In genomic region chr2:69663827-69664476, GRCm38 (mm10) we compare ENCODE assay signal across 25 mouse cellular contexts. TPM values are rescaled to one million over a fixed set of nuclear protein-coding genes. Genes with fewer than 3 reads are reported as not detected.
DNase-seq lines count a peak whose midpoint lies in the region; ATAC-seq lines count a peak whose summit lies in the region.
"Had no signal": no experiment of that assay in that cellular context is flagged by ENCODE, and none has a peak within 500 bp of the region (broad histone marks: within the 10 kb centered on the region; RNA-seq: fewer than 3 reads in every experiment).

No protein-coding gene starts in this region.

- 0 out of 2 replicates have a peak, but pooled peaks have one; percentile 33 for ATAC-seq in kidney, embryonic 15.5 days (replicated peaks; ENCODE audit: low FRiP score)
- ATAC-seq in common myeloid progenitor, adult 5-6 weeks (replicated peaks; ENCODE audit: low read depth, poor library complexity, severe bottlenecking) = peak; percentile 39; the same call in 1 of the 2 replicates
- ATAC-seq in megakaryocyte, adult 5-6 weeks (ENCODE audit: poor library complexity, severe bottlenecking) = peak; percentile 89
- no peak for ATAC-seq in forebrain, embryonic 16.5 days
- ATAC-seq: forebrain, embryonic 14.5 days; lung, postnatal 0 days had no signal

- no peaks in the 10 kb centered on the region for H3K4me1 ChIP-seq in kidney, embryonic 15.5 days
- no peaks in the 10 kb centered on the region; the same call in 1 of the 2 replicates for H3K4me1 ChIP-seq in forebrain, embryonic 16.5 days (replicated peaks; ENCODE audit: control insufficient read depth, insufficient read depth, low read length)
- H3K4me1 ChIP-seq: heart, embryonic 15.5 days; hindbrain, embryonic 15.5 days; neural tube, embryonic 15.5 days; stomach, embryonic 15.5 days had no signal

- no peaks in the 10 kb centered on the region for H3K9me3 ChIP-seq in kidney, embryonic 15.5 days (replicated peaks)
- no peaks in the 10 kb centered on the region for H3K9me3 ChIP-seq in forebrain, embryonic 16.5 days (ENCODE audit: control insufficient read depth, low read length)
- H3K9me3 ChIP-seq: heart, embryonic 15.5 days; hindbrain, embryonic 15.5 days; neural tube, embryonic 15.5 days; stomach, embryonic 15.5 days had no signal

- H3K4me3 ChIP-seq in kidney, embryonic 15.5 days (replicated peaks) = no peak overlapping the region
- no peak overlapping the region for H3K4me3 ChIP-seq in forebrain, embryonic 16.5 days (replicated peaks; ENCODE audit: low read length)
- H3K4me3 ChIP-seq: heart, embryonic 15.5 days; hindbrain, embryonic 15.5 days; left cerebral cortex, adult 2 months; neural tube, embryonic 15.5 days; stomach, embryonic 15.5 days had no signal

- H3K4me2 ChIP-seq in kidney, embryonic 15.5 days = no peak overlapping the region
- H3K4me2 ChIP-seq in forebrain, embryonic 16.5 days (ENCODE audit: low read length) = no peak overlapping the region
- H3K4me2 ChIP-seq: heart, embryonic 15.5 days; hindbrain, embryonic 15.5 days; midbrain, embryonic 11.5 days; neural tube, embryonic 15.5 days; stomach, embryonic 15.5 days had no signal

- 55% methylated on average over 13 of the region's 13 CpGs for WGBS in kidney, embryonic 15.5 days
- 90% methylated on average over 13 of the region's 13 CpGs for WGBS in forebrain, embryonic 16.5 days

- H3K9ac ChIP-seq in kidney, embryonic 15.5 days = no peak overlapping the region
- no peak overlapping the region for H3K9ac ChIP-seq in forebrain, embryonic 16.5 days (replicated peaks; ENCODE audit: low read depth, low read length)
- H3K9ac ChIP-seq: heart, embryonic 15.5 days; hindbrain, embryonic 15.5 days; neural tube, embryonic 15.5 days; stomach, embryonic 15.5 days had no signal

- no peak overlapping the region for H3K27ac ChIP-seq in kidney, embryonic 15.5 days
- H3K27ac ChIP-seq in forebrain, embryonic 16.5 days (ENCODE audit: low read length) = no peak overlapping the region
- H3K27ac ChIP-seq: heart, embryonic 15.5 days; hindbrain, embryonic 15.5 days; left cerebral cortex, adult 2 months; macrophage; neural tube, embryonic 15.5 days; stomach, embryonic 15.5 days had no signal

- H3K27me3 ChIP-seq in kidney, embryonic 15.5 days = no peaks in the 10 kb centered on the region
- no peaks in the 10 kb centered on the region for H3K27me3 ChIP-seq in forebrain, embryonic 16.5 days (replicated peaks; ENCODE audit: control insufficient read depth, insufficient read depth, low read length)
- H3K27me3 ChIP-seq: heart, embryonic 15.5 days; hindbrain, embryonic 15.5 days; neural tube, embryonic 15.5 days; stomach, embryonic 15.5 days had no signal

- DNase-seq in kidney, adult 8-10 months = no peak
- DNase-seq in A20 (ENCODE audit: low read depth, low spot score) = peak; percentile 47
- DNase-seq in urinary bladder, adult 18-20 months (ENCODE audit: low spot score in 2 of 2) = no peak
- DNase-seq: adrenal gland, postnatal 25 days; cerebellum, adult 11 months; cerebellum, postnatal 14 days; gastrocnemius, postnatal 25 days; kidney, postnatal 4 days; layer of hippocampus, adult 9-11 months; thymus, postnatal 25 days had no signal

- peaks cover 24% of the 10 kb centered on the region for H3K36me3 ChIP-seq in kidney, embryonic 15.5 days
- H3K36me3 ChIP-seq in forebrain, embryonic 16.5 days (ENCODE audit: control insufficient read depth, insufficient read depth) = peaks cover 7% of the 10 kb centered on the region; the same call in 1 of the 2 replicates
- H3K36me3 ChIP-seq: heart, embryonic 15.5 days; stomach, embryonic 15.5 days had no signal

RNA-seq across cellular contexts. Expression of gene Klhl41, which starts 6.0 kb away (rescaled TPM):
- polyA plus RNA-seq in kidney, embryonic 15.5 days (2015; fragmentation: Nextera tagmentation; extraction: Ambion mirVana) = 2.5 and 3.7 TPM in 2 replicates
- not detected in 2 replicates for total RNA-seq in common myeloid progenitor, adult 5-6 weeks (2017)
- total RNA-seq in megakaryocyte, adult 5-6 weeks (2015) = not detected in 2 replicates
- total RNA-seq in megakaryocyte, adult 5-6 weeks (2017) = 0.33 TPM in 1 of 2 replicates, not detected in the other
- 0.12 TPM in 1 of 2 replicates, not detected in the other for polyA plus RNA-seq in forebrain, embryonic 16.5 days (2015; fragmentation: Nextera tagmentation; extraction: Ambion mirVana)
- total RNA-seq: hematopoietic stem cell, adult 5-6 weeks; midbrain, postnatal 0 days had no signal
- polyA plus RNA-seq: macrophage; midbrain, postnatal 0 days had no signal

RNA-seq across cellular contexts. Expression of gene Bbs5, which starts 17.0 kb away (rescaled TPM):
- polyA plus RNA-seq in kidney, embryonic 15.5 days (2015; fragmentation: Nextera tagmentation; extraction: Ambion mirVana) = 17.6 and 22.8 TPM in 2 replicates
- 4.2 and 8.4 TPM in 2 replicates for total RNA-seq in common myeloid progenitor, adult 5-6 weeks (2017)
- 3.3 and 6.8 TPM in 2 replicates for total RNA-seq in megakaryocyte, adult 5-6 weeks (2015)
- 2.7 and 2.8 TPM in 2 replicates for total RNA-seq in megakaryocyte, adult 5-6 weeks (2017)
- polyA plus RNA-seq in forebrain, embryonic 16.5 days (2015; fragmentation: Nextera tagmentation; extraction: Ambion mirVana) = 19.6 and 22.7 TPM in 2 replicates

RNA-seq across cellular contexts. Expression of gene Fastkd1, which starts 49.4 kb away (rescaled TPM):
- polyA plus RNA-seq in kidney, embryonic 15.5 days (2015; fragmentation: Nextera tagmentation; extraction: Ambion mirVana) = 11.8 and 13.7 TPM in 2 replicates
- total RNA-seq in common myeloid progenitor, adult 5-6 weeks (2017) = 17.8 and 20.9 TPM in 2 replicates
- 4.2 and 4.6 TPM in 2 replicates for total RNA-seq in megakaryocyte, adult 5-6 weeks (2015)
- total RNA-seq in megakaryocyte, adult 5-6 weeks (2017) = 4.4 and 4.6 TPM in 2 replicates
- polyA plus RNA-seq in forebrain, embryonic 16.5 days (2015; fragmentation: Nextera tagmentation; extraction: Ambion mirVana) = 16.7 and 18.5 TPM in 2 replicates

RNA-seq across cellular contexts. Expression of gene Ppig, which starts 58.4 kb away (rescaled TPM):
- 145 and 160 TPM in 2 replicates for polyA plus RNA-seq in kidney, embryonic 15.5 days (2015; fragmentation: Nextera tagmentation; extraction: Ambion mirVana)
- total RNA-seq in common myeloid progenitor, adult 5-6 weeks (2017) = 86.4 and 117 TPM in 2 replicates
- 83.7 and 91.7 TPM in 2 replicates for total RNA-seq in megakaryocyte, adult 5-6 weeks (2015)
- 54.9 and 62.2 TPM in 2 replicates for total RNA-seq in megakaryocyte, adult 5-6 weeks (2017)
- polyA plus RNA-seq in forebrain, embryonic 16.5 days (2015; fragmentation: Nextera tagmentation; extraction: Ambion mirVana) = 127 TPM in 2 replicates
